In genomic region chr13:100990646-100991045, GRCm38 (mm10) we compare ENCODE assay signal across 24 mouse cellular contexts.
"Had no signal": no experiment of that assay in that cellular context is flagged by ENCODE, and none has a peak within 500 bp of the region (broad histone marks: within the 10 kb centered on the region; RNA-seq: fewer than 3 reads in every experiment).

No protein-coding gene starts in this region.

- H3K27me3 ChIP-seq: embryonic facial prominence, embryonic 12.5 days; embryonic facial prominence, embryonic 13.5 days; embryonic facial prominence, embryonic 15.5 days; forebrain, embryonic 12.5 days; forebrain, embryonic 13.5 days; forebrain, embryonic 15.5 days had no signal

- H3K4me3 ChIP-seq: embryonic facial prominence, embryonic 10.5 days; embryonic facial prominence, embryonic 12.5 days; embryonic facial prominence, embryonic 13.5 days; embryonic facial prominence, embryonic 15.5 days; erythroblast, embryonic 14.5 days; forebrain, embryonic 10.5 days; forebrain, embryonic 12.5 days; forebrain, embryonic 13.5 days; forebrain, embryonic 15.5 days; gastrocnemius, adult 2 months; heart, adult 2 months had no signal

- DNase-seq: cerebellum, adult 2 months; cerebellum, adult 8-10 months; cerebellum, adult 9-10 months; cerebellum, adult 9-11 months; cerebellum, postnatal 14 days; cerebellum, postnatal 36 days; embryo, embryonic 11 days; forebrain, postnatal 0 days; gastrocnemius, adult 2 months; gastrocnemius, postnatal 10 days; gastrocnemius, postnatal 14 days; gastrocnemius, postnatal 25 days; gastrocnemius, postnatal 36 days; heart, adult 18-20 months; heart, adult 2 months had no signal

- H3K4me2 ChIP-seq: embryonic facial prominence, embryonic 12.5 days; embryonic facial prominence, embryonic 13.5 days; embryonic facial prominence, embryonic 15.5 days; forebrain, embryonic 12.5 days; forebrain, embryonic 13.5 days; forebrain, embryonic 15.5 days had no signal

- H3K36me3 ChIP-seq: embryonic facial prominence, embryonic 10.5 days; embryonic facial prominence, embryonic 12.5 days; embryonic facial prominence, embryonic 13.5 days; embryonic facial prominence, embryonic 15.5 days; forebrain, embryonic 10.5 days; forebrain, embryonic 12.5 days; forebrain, embryonic 15.5 days had no signal
